Mouse (Mus musculus) ES-Bruce4 (cell line): ENCODE results near the gene Hspa1b. TPM values are rescaled to one million over a fixed set of nuclear protein-coding genes. Genes with fewer than 3 reads are reported as not detected.
A peak's percentile ranks its signal among the peaks of the same experiment; 100 is the strongest.
"Not testable (repeated sequence)": the region's sequence is repeated elsewhere in the genome, so short reads cannot be mapped to it uniquely, and the experiment has no call there.

Experiments
- H3K27ac ChIP-seq: 2 replicates; pipeline ENCODE4 v1.5.1; 2012; ENCODE audit warnings: low read length, inconsistent platforms; ENCODE audit not compliant: insufficient read depth
- H3K27me3 ChIP-seq: 2 replicates; pipeline ENCODE4 v1.6.1; 2012; ENCODE audit warnings: mild to moderate bottlenecking, low read length, inconsistent platforms; ENCODE audit not compliant: control insufficient read depth, poor library complexity, insufficient read depth, severe bottlenecking
- H3K36me3 ChIP-seq: 2 replicates; pipeline ENCODE4 v1.6.1; 2012; ENCODE audit warnings: inconsistent platforms, mild to moderate bottlenecking, low read length, moderate library complexity; ENCODE audit not compliant: control insufficient read depth, poor library complexity, insufficient read depth, severe bottlenecking
- H3K4me1 ChIP-seq: one replicate; pipeline ENCODE4 v1.8.1; 2011; ENCODE audit warnings: low read length; ENCODE audit not compliant: control insufficient read depth, insufficient read depth
- H3K4me3 ChIP-seq: 2 replicates; pipeline ENCODE4 v1.5.1; 2011; ENCODE audit warnings: low read depth, mild to moderate bottlenecking, low read length
- H3K9ac ChIP-seq: 2 replicates; pipeline ENCODE4 v1.6.1; 2012; ENCODE audit warnings: low read depth, mild to moderate bottlenecking, inconsistent platforms; ENCODE audit not compliant: poor library complexity, severe bottlenecking
- H3K9me3 ChIP-seq: replicated peaks from 2 replicates; pipeline ENCODE4 v1.6.1; 2012; ENCODE audit warnings: mild to moderate bottlenecking, low read length, inconsistent platforms; ENCODE audit not compliant: control insufficient read depth, poor library complexity, insufficient read depth, severe bottlenecking
- CTCF ChIP-seq: IDR thresholded peaks from one replicate; pipeline ENCODE4 v1.8.1; 2011; ENCODE audit warnings: low read depth, low read length
- EP300 ChIP-seq: IDR thresholded peaks from 2 replicates; pipeline ENCODE4 v1.6.1; 2011; ENCODE audit warnings: low read depth, low read length; ENCODE audit not compliant: insufficient read depth
- POLR2A ChIP-seq: IDR thresholded peaks from one replicate; pipeline ENCODE4 v1.8.1; 2011; ENCODE audit warnings: low read length; ENCODE audit not compliant: insufficient read depth
- polyA plus RNA-seq: library from polyadenylated mRNA; stranded (reverse); fragments of >200 nt; gene quantifications from 2 replicates; pipeline ENCODE4 v1.2.4, GENCODE M21; 2011; ENCODE audit warnings: low read depth; ENCODE audit not compliant: missing spikeins, insufficient read depth, insufficient read length

Gene Hspa1b
- polyA plus RNA-seq, 1 experiment: 3.0 TPM

- Histone ChIP-seq H3K36me3 (peaks cover 26% of the 10 kb centered on the region), H3K27ac (peak overlapping the region; percentile 97), H3K9me3 (no peaks in the 10 kb centered on the region), H3K4me1 (no peaks in the 10 kb centered on the region), H3K4me3 (peak overlapping the region; percentile 96), H3K27me3 (no peaks in the 10 kb centered on the region), H3K9ac (peak overlapping the region; percentile 99)
- TF ChIP-seq EP300 (no peak), CTCF (no peak), POLR2A (no peak)
Observed at GRCm38 (mm10) chr17:34951636-34952377, 7.2 kb downstream of the Hspa1b start.

GRCm38 (mm10) chr17:34950514-34951455, 8.3 kb downstream of the Hspa1b start:
- H3K9ac ChIP-seq: peak overlapping the region; percentile 99
- TF ChIP-seq CTCF: no peak
- TF ChIP-seq POLR2A: no peak
- TF ChIP-seq EP300: no peak
- peaks cover 26% of the 10 kb centered on the region for H3K36me3 ChIP-seq
- H3K4me1 ChIP-seq: no peaks in the 10 kb centered on the region
- H3K27ac ChIP-seq: peak overlapping the region; percentile 97
- no peaks in the 10 kb centered on the region for H3K27me3 ChIP-seq
- no peaks in the 10 kb centered on the region for H3K9me3 ChIP-seq
- peak overlapping the region; percentile 96 for H3K4me3 ChIP-seq

- Histone ChIP-seq H3K4me3 (no peak overlapping the region), H3K36me3 (peaks cover 26% of the 10 kb centered on the region), H3K9me3 (no peaks in the 10 kb centered on the region), H3K27me3 (no peaks in the 10 kb centered on the region), H3K27ac (peak overlapping the region; percentile 97), H3K4me1 (no peaks in the 10 kb centered on the region), H3K9ac (peak overlapping the region; percentile 99; the same call in 1 of the 2 replicates)
- TF ChIP-seq EP300 (no peak), CTCF (no peak), POLR2A (no peak)
Observed at GRCm38 (mm10) chr17:34949553-34949969, 9.5 kb downstream of the Hspa1b start.

GRCm38 (mm10) chr17:34948721-34949552, 10.1 kb downstream of the Hspa1b start:
- H3K27me3 ChIP-seq, H3K4me1 ChIP-seq, H3K4me3 ChIP-seq, H3K9me3 ChIP-seq: not testable (repeated sequence)
- peak overlapping the region; percentile 97 for H3K27ac ChIP-seq
- 0 out of 2 replicates have a peak overlapping the region, but pooled peaks have one; percentile 99 for H3K9ac ChIP-seq
- peaks cover 26% of the 10 kb centered on the region for H3K36me3 ChIP-seq

- Histone ChIP-seq H3K27me3 (no peaks in the 10 kb centered on the region), H3K27ac (no peak overlapping the region), H3K9ac (no peak overlapping the region), H3K36me3 (peaks cover 26% of the 10 kb centered on the region), H3K4me3 (no peak overlapping the region), H3K4me1 (no peaks in the 10 kb centered on the region), H3K9me3 (no peaks in the 10 kb centered on the region)
- no peak for TF ChIP-seq POLR2A
- peak; percentile 45 for TF ChIP-seq CTCF
- no peak for TF ChIP-seq EP300
Observed at GRCm38 (mm10) chr17:34947606-34948005, 11.4 kb downstream of the Hspa1b start.
